Comparison of ENCODE assay signal across 20 mouse cellular contexts in genomic region chr2:146058791-146059190, GRCm38 (mm10).
DNase-seq lines count a peak whose midpoint lies in the region; ATAC-seq and TF ChIP-seq lines count a peak whose summit lies in the region.
"Had no signal": no experiment of that assay in that cellular context is flagged by ENCODE, and none has a peak within 500 bp of the region (broad histone marks: within the 10 kb centered on the region; RNA-seq: fewer than 3 reads in every experiment).

No protein-coding gene starts in this region.

- H3K36me3 ChIP-seq in forebrain, embryonic 14.5 days (ENCODE audit: control insufficient read depth, insufficient read depth, low read length), result no peaks in the 10 kb centered on the region
- no peaks in the 10 kb centered on the region for H3K36me3 ChIP-seq in forebrain, embryonic 11.5 days (ENCODE audit: control insufficient read depth, insufficient read depth, low read length)
- H3K36me3 ChIP-seq in midbrain, embryonic 10.5 days, result no peaks in the 10 kb centered on the region
- no peaks in the 10 kb centered on the region for H3K36me3 ChIP-seq in midbrain, embryonic 16.5 days (ENCODE audit: control insufficient read depth, insufficient read depth, low read length)
- H3K36me3 ChIP-seq: embryonic facial prominence, embryonic 13.5 days; intestine, embryonic 15.5 days had no signal

- no peaks in the 10 kb centered on the region for H3K27me3 ChIP-seq in forebrain, embryonic 14.5 days (replicated peaks; ENCODE audit: control insufficient read depth, insufficient read depth, low read length)
- H3K27me3 ChIP-seq in forebrain, embryonic 11.5 days (ENCODE audit: control insufficient read depth, insufficient read depth, low read length), result no peaks in the 10 kb centered on the region
- H3K27me3 ChIP-seq in midbrain, embryonic 10.5 days (ENCODE audit: low read depth, poor library complexity, severe bottlenecking), result no peaks in the 10 kb centered on the region
- H3K27me3 ChIP-seq in midbrain, embryonic 16.5 days (ENCODE audit: control insufficient read depth, insufficient read depth, low read depth, low read length), result no peaks in the 10 kb centered on the region
- H3K27me3 ChIP-seq: CH12.LX; intestine, embryonic 15.5 days had no signal

- peak; percentile 74 for DNase-seq in forebrain, embryonic 14.5 days (ENCODE audit: low spot score)
- no peak for DNase-seq in forebrain, embryonic 11.5 days (ENCODE audit: low spot score)
- DNase-seq in midbrain, embryonic 10.5 days (ENCODE audit: low spot score), result no peak
- peak; percentile 77 for DNase-seq in brain, embryonic 14.5 days (ENCODE audit: low read depth)
- DNase-seq in left cerebral cortex, postnatal 36 days (ENCODE audit: low spot score in 2 of 2), result no peak
- DNase-seq: adrenal gland, postnatal 25 days; cerebellum, adult 11 months; cerebellum, adult 8-10 months; cerebellum, postnatal 14 days; gastrocnemius, adult 2 months; gastrocnemius, postnatal 25 days; heart, postnatal 10 days; heart, postnatal 4 days had no signal

- no peak for ATAC-seq in forebrain, embryonic 14.5 days
- no peak for ATAC-seq in forebrain, embryonic 11.5 days (replicated peaks; ENCODE audit: low FRiP score)
- ATAC-seq in midbrain, embryonic 16.5 days, result no peak
- ATAC-seq: activated CD4-positive, CD25-positive, alpha-beta regulatory T cell, adult 4 months; Patski had no signal

- H3K27ac ChIP-seq in forebrain, embryonic 14.5 days (ENCODE audit: low read depth, low read length), result no peak overlapping the region
- no peak overlapping the region for H3K27ac ChIP-seq in forebrain, embryonic 11.5 days (ENCODE audit: low read depth, low read length)
- H3K27ac ChIP-seq in midbrain, embryonic 10.5 days (replicated peaks), result peak overlapping the region; percentile 79
- H3K27ac ChIP-seq in midbrain, embryonic 16.5 days (ENCODE audit: low read length), result no peak overlapping the region
- H3K27ac ChIP-seq: embryonic facial prominence, embryonic 13.5 days; gastrocnemius, adult 2 months; hindbrain, embryonic 14.5 days had no signal

- no peak overlapping the region for H3K9ac ChIP-seq in forebrain, embryonic 14.5 days (ENCODE audit: low read length)
- no peak overlapping the region for H3K9ac ChIP-seq in forebrain, embryonic 11.5 days (ENCODE audit: low read length)
- H3K9ac ChIP-seq in midbrain, embryonic 16.5 days (ENCODE audit: low read depth, low read length), result no peak overlapping the region
- H3K9ac ChIP-seq: embryonic facial prominence, embryonic 13.5 days; hindbrain, embryonic 14.5 days; intestine, embryonic 15.5 days had no signal

- peaks cover 37% of the 10 kb centered on the region for H3K4me1 ChIP-seq in forebrain, embryonic 14.5 days (ENCODE audit: control insufficient read depth, insufficient read depth, low read length)
- H3K4me1 ChIP-seq in forebrain, embryonic 11.5 days (replicated peaks; ENCODE audit: control insufficient read depth, insufficient read depth, low read length), result peaks cover 29% of the 10 kb centered on the region
- peaks cover 59% of the 10 kb centered on the region for H3K4me1 ChIP-seq in midbrain, embryonic 10.5 days
- peaks cover 25% of the 10 kb centered on the region for H3K4me1 ChIP-seq in midbrain, embryonic 16.5 days (ENCODE audit: control insufficient read depth, insufficient read depth, low read length)
- H3K4me1 ChIP-seq: intestine, embryonic 15.5 days had no signal

- H3K4me3 ChIP-seq in forebrain, embryonic 14.5 days (ENCODE audit: low read depth, low read length), result no peak overlapping the region
- H3K4me3 ChIP-seq in forebrain, embryonic 11.5 days (ENCODE audit: low read depth, low read length), result no peak overlapping the region
- H3K4me3 ChIP-seq in midbrain, embryonic 10.5 days, result no peak overlapping the region
- no peak overlapping the region for H3K4me3 ChIP-seq in midbrain, embryonic 16.5 days (ENCODE audit: low read depth, low read length)
- H3K4me3 ChIP-seq: embryonic facial prominence, embryonic 13.5 days; gastrocnemius, adult 2 months; intestine, embryonic 15.5 days had no signal

- TF ChIP-seq POLR2A in brain, embryonic 14.5 days (IDR thresholded peaks at IDR 0.05; ENCODE audit: borderline replicate concordance, extremely low read depth, insufficient read depth, insufficient read length, poor library complexity, severe bottlenecking), result no peak

- no peak overlapping the region for H3K4me2 ChIP-seq in forebrain, embryonic 14.5 days (ENCODE audit: low read length)
- H3K4me2 ChIP-seq in forebrain, embryonic 11.5 days (ENCODE audit: low read depth, low read length, severe bottlenecking), result no peak overlapping the region
- H3K4me2 ChIP-seq in midbrain, embryonic 16.5 days (ENCODE audit: low read length), result no peak overlapping the region
- H3K4me2 ChIP-seq: embryonic facial prominence, embryonic 13.5 days; hindbrain, embryonic 14.5 days; intestine, embryonic 15.5 days had no signal

- no peak for TF ChIP-seq CTCF in brain, embryonic 14.5 days (IDR thresholded peaks at IDR 0.05; ENCODE audit: borderline replicate concordance, extremely low read depth, insufficient read depth, insufficient read length)

- 17% methylated on average over 3 of the region's 3 CpGs for WGBS in forebrain, embryonic 14.5 days
- 34% methylated on average over 3 of the region's 3 CpGs for WGBS in forebrain, embryonic 11.5 days
- 63% methylated on average over 3 of the region's 3 CpGs for WGBS in midbrain, embryonic 10.5 days
- WGBS in midbrain, embryonic 16.5 days, result 39% methylated on average over 3 of the region's 3 CpGs

- intact Hi-C loops in left cerebral cortex, postnatal 36 days (cut with DNase I), result no loop called here

- H3K9me3 ChIP-seq in forebrain, embryonic 14.5 days (replicated peaks; ENCODE audit: control insufficient read depth, low read length), result no peaks in the 10 kb centered on the region
- H3K9me3 ChIP-seq in forebrain, embryonic 11.5 days (ENCODE audit: control insufficient read depth, low read length), result no peaks in the 10 kb centered on the region
- no peaks in the 10 kb centered on the region for H3K9me3 ChIP-seq in midbrain, embryonic 10.5 days (replicated peaks)
- H3K9me3 ChIP-seq in midbrain, embryonic 16.5 days (replicated peaks; ENCODE audit: control insufficient read depth, low read length, poor library complexity, severe bottlenecking), result no peaks in the 10 kb centered on the region
- H3K9me3 ChIP-seq: embryonic facial prominence, embryonic 13.5 days; intestine, embryonic 15.5 days had no signal

Comparison
In these comparisons a context has a peak if more than half of its experiments do, and no peak if none do; other contexts are left out.
1. DNase-seq: peak in forebrain, embryonic 14.5 days (single experiment) and brain, embryonic 14.5 days (single experiment); none in forebrain, embryonic 11.5 days (single experiment), midbrain, embryonic 10.5 days (single experiment) and left cerebral cortex, postnatal 36 days (0 of 2).